Mouse (Mus musculus) heart, embryonic 13.5 days (tissue): Measurements from ENCODE around the gene D430041D05Rik. TPM values are rescaled to one million over a fixed set of nuclear protein-coding genes. Genes with fewer than 3 reads are reported as not detected.

Experiments
- ATAC-seq: fragments of 200-750 bp; cut with Nextera tagmentation; 2 replicates; pipeline ENCODE4 v1.8.0; 2017; ENCODE audit warnings: moderate TSS enrichment; ENCODE audit not compliant: insufficient number of reproducible peaks, low FRiP score, low TSS enrichment; ENCODE audit errors: extremely low read depth
- H3K27ac ChIP-seq: fragments of 300-500 bp; sonication (generic); replicated peaks from 2 replicates; pipeline ENCODE4 v1.5.1; 2015; ENCODE audit warnings: moderate library complexity, mild to moderate bottlenecking, inconsistent platforms
- H3K27me3 ChIP-seq: fragments of 300-500 bp; sonication (generic); replicated peaks from 2 replicates; pipeline ENCODE4 v1.6.1; 2015; ENCODE audit warnings: mild to moderate bottlenecking, inconsistent platforms
- H3K36me3 ChIP-seq: fragments of 300-500 bp; sonication (generic); 2 replicates; pipeline ENCODE4 v1.6.1; 2015; ENCODE audit warnings: mild to moderate bottlenecking, inconsistent platforms
- H3K4me1 ChIP-seq: fragments of 300-500 bp; sonication (generic); 2 replicates; pipeline ENCODE4 v1.6.1; 2015; ENCODE audit warnings: inconsistent platforms
- H3K4me2 ChIP-seq: fragments of 300-500 bp; sonication (generic); 2 replicates; pipeline ENCODE4 v1.6.1; 2015; ENCODE audit warnings: inconsistent platforms, mild to moderate bottlenecking, moderate library complexity
- H3K4me3 ChIP-seq: fragments of 300-500 bp; sonication (generic); 2 replicates; pipeline ENCODE4 v1.5.1; 2015; ENCODE audit warnings: moderate library complexity, mild to moderate bottlenecking, inconsistent platforms
- H3K9ac ChIP-seq: fragments of 300-500 bp; sonication (generic); 2 replicates; pipeline ENCODE4 v1.6.1; 2015; ENCODE audit warnings: inconsistent platforms, mild to moderate bottlenecking, moderate library complexity
- H3K9me3 ChIP-seq: fragments of 300-500 bp; sonication (generic); 2 replicates; pipeline ENCODE4 v1.6.1; 2016; ENCODE audit warnings: inconsistent platforms
- WGBS: fragments of 180-500 bp; shearing (Covaris S2); methylation state at CpG from one replicate; pipeline ENCODE4 v1.1.7; 2015; ENCODE audit warnings: mixed read lengths; 5-methylcytosine and 5-hydroxymethylcytosine counted together
- microRNA counts: library from miRNA; unstranded; fragments of <30 nt; microRNA quantifications from one replicate; lab custom pipeline; 2016
- microRNA-seq: library from miRNA; unstranded; fragments of <30 nt; microRNA quantifications from one replicate; pipeline ENCODE4, GENCODE M21; 2016
- polyA plus RNA-seq: library from polyadenylated mRNA; unstranded; fragments of >200 nt; fragmentation: Nextera tagmentation; extraction: Ambion mirVana; gene quantifications from 2 replicates; pipeline ENCODE4 v1.2.1, GENCODE M21; 2015

D430041D05Rik gene
- polyA plus RNA-seq, 1 experiment from 2014 or later, result 0.15 TPM

DNA sequence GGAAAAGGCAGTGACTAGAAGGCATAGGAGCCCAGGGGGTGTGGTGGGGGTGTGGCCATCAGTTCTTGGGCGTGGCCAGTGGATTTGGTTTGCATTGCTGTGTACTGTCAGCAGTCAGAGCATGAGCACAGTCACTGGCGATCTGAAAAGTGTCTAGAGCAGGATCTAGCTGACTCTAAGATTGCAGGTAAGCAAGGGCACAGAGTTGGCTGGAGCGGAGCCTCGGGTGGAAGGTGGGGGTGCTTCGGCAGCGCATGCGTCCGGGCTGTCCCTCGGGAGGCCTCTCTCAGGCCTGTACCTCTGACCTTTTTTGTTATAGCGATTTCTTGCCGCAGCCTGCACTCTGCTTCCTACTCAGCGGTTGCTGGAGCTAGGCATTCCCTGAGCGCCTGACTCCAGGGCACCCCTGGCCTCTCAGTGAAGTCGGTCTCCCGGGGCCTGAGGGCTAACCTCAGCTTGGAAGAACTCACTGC is 315.0 kb downstream of the D430041D05Rik start, which contains the start of gene Cd59a:
Gene Cd59a, plus strand, starts transcription at position 61 of the 473 bp plus-strand sequence.
- Histone ChIP-seq H3K27me3 (no peaks in the 10 kb centered on the region), H3K9me3 (no peaks in the 10 kb centered on the region), H3K4me1 (peaks cover 39% of the 10 kb centered on the region), H3K4me2 (peak within 1 kb of the TSS; percentile 76), H3K4me3 (peak within 1 kb of the TSS; percentile 63), H3K36me3 (no peaks in the 10 kb centered on the region), H3K27ac (peak within 1 kb of the TSS; percentile 96), H3K9ac (peak within 1 kb of the TSS; percentile 90)
- peak; percentile 84 for ATAC-seq
- WGBS, result 3% methylated on average over 15 of the region's 15 CpGs

- no peaks in the 10 kb centered on the region for H3K36me3 ChIP-seq
- no peak overlapping the region for H3K4me2 ChIP-seq
- no peaks in the 10 kb centered on the region for H3K27me3 ChIP-seq
- H3K9me3 ChIP-seq, result no peaks in the 10 kb centered on the region
- no peak overlapping the region for H3K9ac ChIP-seq
- WGBS, result 79% methylated on average over 2 of the region's 2 CpGs
- no peak overlapping the region for H3K27ac ChIP-seq
- ATAC-seq, result no peak
- H3K4me1 ChIP-seq, result peaks cover 17% of the 10 kb centered on the region
- H3K4me3 ChIP-seq, result no peak overlapping the region
Measured at GRCm38 (mm10) chr2:104093305-104093704, 317.5 kb downstream of the D430041D05Rik start.

MicroRNA genes within 50 kb of the gene (microRNA counts, 519-probe panel; counts per million panel counts)
- microRNA mmu-miR-1902 (lab: Ali Mortazavi, UCI), result 209 counts per million, percentile 61 among the panel's probes with 10 or more counts

Small RNA genes within 50 kb of the gene (microRNA-seq; reads per million reads assigned to microRNA genes)
- gene Mir1902, result not detected

Other genes with a start within 250 kb of the D430041D05Rik start
- gene Hipk3, start 83.4 kb upstream of the D430041D05Rik start, polyA plus RNA-seq, result 29.9 and 30.6 TPM in 2 replicates
- 49.2 and 56.3 TPM in 2 replicates for gene Cstf3, start 179.5 kb upstream of the D430041D05Rik start, polyA plus RNA-seq